Mouse (Mus musculus): Measurements from ENCODE around the gene Rcl1.

DNA sequence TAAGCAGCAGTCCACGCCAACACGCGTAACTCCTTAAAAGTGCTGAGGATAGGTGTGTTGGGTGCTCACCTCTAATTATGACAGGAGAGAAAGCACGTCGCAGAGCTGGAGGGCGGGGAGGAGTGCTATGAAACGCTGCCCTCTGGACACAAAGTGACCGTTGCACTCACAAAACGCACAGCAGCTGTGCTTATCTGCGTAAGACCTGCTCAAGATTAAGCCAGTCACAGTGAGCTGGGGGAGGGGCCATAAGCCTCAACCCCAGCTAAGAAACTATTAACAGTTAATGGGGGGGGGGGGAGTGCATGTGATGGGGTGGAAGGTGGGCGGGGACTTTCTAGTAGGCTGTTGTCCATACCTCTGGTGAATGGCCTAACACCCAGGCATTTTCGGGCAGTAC lies 48.4 kb upstream of the Rcl1 start:
- no peak for TF ChIP-seq CTCF (IDR thresholded peaks at IDR 0.05)
- TF ChIP-seq EP300 (IDR thresholded peaks at IDR 0.05), result no peak
